Mouse (Mus musculus) stomach, adult 2 months (tissue): ENCODE measurements around the gene Gm10486. TPM values are rescaled to one million over a fixed set of nuclear protein-coding genes. Genes with fewer than 3 reads are reported as not detected.

Experiments
- polyA plus RNA-seq: library from polyadenylated mRNA; depleted of rRNA; stranded (reverse); fragments of >200 nt; gene quantifications from 2 replicates; pipeline ENCODE4 v1.2.3, GENCODE M21; 2012; rRNA removed

Gm10486 gene
- polyA plus RNA-seq, result not detected in 2 replicates

GRCm38 (mm10) chrX:35067084-35067483 is at the start of gene Gm10486:
TSS of gene Gm10486 (plus strand) at chrX:35067384.

